8 mouse cellular contexts compared by ENCODE assay signal in the genomic region with DNA sequence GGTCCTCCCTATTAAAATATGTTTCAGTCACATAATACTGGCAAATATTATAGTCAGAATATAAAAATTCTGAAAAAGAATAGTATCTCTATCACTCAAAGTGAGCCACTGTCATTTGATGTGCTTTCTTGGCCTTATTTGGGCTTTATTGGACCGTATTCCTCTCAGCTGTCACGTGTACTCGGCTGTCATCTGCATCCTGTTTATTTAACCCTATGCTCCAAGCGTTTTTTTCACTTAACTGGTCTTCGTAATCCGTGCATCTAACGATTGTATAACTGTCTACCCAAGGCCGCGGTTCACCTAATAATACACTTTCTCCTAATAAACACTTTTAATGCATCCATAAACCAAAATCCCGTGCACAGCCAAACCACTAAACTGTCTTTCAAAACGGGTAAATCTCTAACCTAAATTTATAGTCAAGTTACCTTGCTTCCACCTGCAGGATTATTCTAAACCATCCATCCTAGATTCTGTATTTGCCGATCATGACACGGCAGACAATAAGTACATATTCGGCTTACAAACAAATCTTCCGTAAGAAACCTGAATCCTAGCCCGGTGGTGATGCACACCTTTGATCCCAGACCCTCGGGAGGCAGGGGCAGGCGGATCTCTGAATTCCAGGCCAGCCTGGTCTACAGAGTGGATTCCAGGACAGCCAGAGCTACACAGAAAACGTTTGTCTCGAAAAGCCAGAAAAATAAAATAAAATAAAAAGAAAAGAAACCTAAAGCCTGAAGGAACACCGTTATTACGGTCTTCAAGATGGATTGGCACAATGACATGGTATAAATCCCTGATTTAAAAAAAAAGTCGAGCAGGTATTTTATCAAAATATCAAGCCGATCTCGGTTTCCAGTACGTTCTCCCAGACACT. TPM values are rescaled to one million over a fixed set of nuclear protein-coding genes. Genes with fewer than 3 reads are reported as not detected.
DNase-seq lines count a peak whose midpoint lies in the region; ATAC-seq and TF ChIP-seq lines count a peak whose summit lies in the region.

No protein-coding gene starts in this region.

- no peak for TF ChIP-seq EP300 in heart, adult 2 months (IDR thresholded peaks at IDR 0.05; ENCODE audit: insufficient read depth, low read depth, low read length)

- peaks cover 13% of the 10 kb centered on the region for H3K36me3 ChIP-seq in heart, adult 2 months (ENCODE audit: control insufficient read depth, insufficient read depth, low read length)
- 0 out of 2 replicates have a peak, but pooled peaks cover 16% of the 10 kb centered on the region for H3K36me3 ChIP-seq in hindbrain, embryonic 14.5 days (replicated peaks; ENCODE audit: control insufficient read depth, insufficient read depth)
- H3K36me3 ChIP-seq in lung, embryonic 14.5 days (ENCODE audit: insufficient read depth) = peaks cover 16% of the 10 kb centered on the region; the same call in 1 of the 2 replicates
- H3K36me3 ChIP-seq in stomach, embryonic 14.5 days (ENCODE audit: control insufficient read depth, insufficient read depth, low read length) = peaks cover 7% of the 10 kb centered on the region

- DNase-seq in heart, adult 2 months = no peak
- no peak for DNase-seq in heart, postnatal 25 days (ENCODE audit: low spot score)
- DNase-seq in hindbrain, embryonic 14.5 days (ENCODE audit: low spot score) = no peak
- DNase-seq in lung, embryonic 14.5 days = peak; percentile 72
- DNase-seq in gastrocnemius, adult 8-10 months (ENCODE audit: low spot score in 2 of 2) = no peak
- no peak for DNase-seq in ovary, postnatal 36 days (ENCODE audit: low spot score)

- no peaks in the 10 kb centered on the region for H3K4me1 ChIP-seq in heart, adult 2 months (ENCODE audit: control insufficient read depth, insufficient read depth, low read length)
- peaks cover 2% of the 10 kb centered on the region; the same call in 1 of the 2 replicates for H3K4me1 ChIP-seq in cortical plate, adult 2 months (ENCODE audit: control insufficient read depth, insufficient read depth, low read length)
- peaks cover 17% of the 10 kb centered on the region; the same call in 1 of the 2 replicates for H3K4me1 ChIP-seq in hindbrain, embryonic 14.5 days (replicated peaks; ENCODE audit: control insufficient read depth, insufficient read depth, low read length)
- peaks cover 4% of the 10 kb centered on the region; the same call in 1 of the 2 replicates for H3K4me1 ChIP-seq in lung, embryonic 14.5 days (ENCODE audit: insufficient read depth)
- 0 out of 2 replicates have a peak, but pooled peaks cover 5% of the 10 kb centered on the region for H3K4me1 ChIP-seq in stomach, embryonic 14.5 days (ENCODE audit: control insufficient read depth, insufficient read depth, low read length)

- no peak for TF ChIP-seq POLR2A in heart, adult 2 months (IDR thresholded peaks at IDR 0.05; ENCODE audit: insufficient read depth, low read depth, low read length)
- TF ChIP-seq POLR2A in cortical plate, adult 2 months (IDR thresholded peaks at IDR 0.05; ENCODE audit: extremely low read depth, insufficient read depth, low read length) = no peak

- H3K9ac ChIP-seq in heart, adult 2 months (ENCODE audit: low read depth, low read length) = peak overlapping the region; percentile 93
- peak overlapping the region; percentile 94 for H3K9ac ChIP-seq in hindbrain, embryonic 14.5 days
- H3K9ac ChIP-seq in lung, embryonic 14.5 days = peak overlapping the region; percentile 92
- peak overlapping the region; percentile 87 for H3K9ac ChIP-seq in stomach, embryonic 14.5 days (replicated peaks; ENCODE audit: low read depth, low read length)

- H3K4me2 ChIP-seq in hindbrain, embryonic 14.5 days (replicated peaks) = peak overlapping the region; percentile 80
- H3K4me2 ChIP-seq in lung, embryonic 14.5 days = peak overlapping the region; percentile 84
- H3K4me2 ChIP-seq in stomach, embryonic 14.5 days (replicated peaks; ENCODE audit: low read depth, low read length) = peak overlapping the region; percentile 76

- TF ChIP-seq CTCF in heart, adult 2 months (IDR thresholded peaks at IDR 0.05) = no peak
- TF ChIP-seq CTCF in cortical plate, adult 2 months (IDR thresholded peaks at IDR 0.05; ENCODE audit: extremely low read depth, insufficient read depth, low read length) = no peak
- TF ChIP-seq CTCF in lung, embryonic 14.5 days (IDR thresholded peaks at IDR 0.05; ENCODE audit: low read depth) = no peak

- 19% methylated on average over 26 of the region's 26 CpGs for WGBS in heart, adult 2 months
- WGBS in hindbrain, embryonic 14.5 days = 46% methylated on average over 26 of the region's 26 CpGs
- 22% methylated on average over 26 of the region's 26 CpGs for WGBS in lung, embryonic 14.5 days
- 27% methylated on average over 26 of the region's 26 CpGs for WGBS in stomach, embryonic 14.5 days

- peak overlapping the region; percentile 94 for H3K4me3 ChIP-seq in heart, adult 2 months
- peak overlapping the region; percentile 59 for H3K4me3 ChIP-seq in cortical plate, adult 2 months (ENCODE audit: insufficient read depth, low read length)
- peak overlapping the region; percentile 76 for H3K4me3 ChIP-seq in hindbrain, embryonic 14.5 days (replicated peaks; ENCODE audit: low read length)
- peak overlapping the region; percentile 75 for H3K4me3 ChIP-seq in lung, embryonic 14.5 days (ENCODE audit: low read depth, low read length)
- peak overlapping the region; percentile 83 for H3K4me3 ChIP-seq in stomach, embryonic 14.5 days (ENCODE audit: low read depth, low read length)

- intact Hi-C loops in heart, adult 2 months (cut with DNase I) = loop anchor here (1.0 kb wide), 1 partner anchor 29 kb away; no protein-coding TSS in a partner anchor
- intact Hi-C loops in heart, postnatal 25 days (cut with DNase I) = no loop called here

- no peaks in the 10 kb centered on the region for H3K9me3 ChIP-seq in hindbrain, embryonic 14.5 days (ENCODE audit: control insufficient read depth, low read length)
- no peaks in the 10 kb centered on the region for H3K9me3 ChIP-seq in lung, embryonic 14.5 days (ENCODE audit: low read depth, low read length)
- no peaks in the 10 kb centered on the region for H3K9me3 ChIP-seq in stomach, embryonic 14.5 days (ENCODE audit: control insufficient read depth, low read depth, low read length)

- no peaks in the 10 kb centered on the region for H3K27me3 ChIP-seq in heart, adult 2 months (ENCODE audit: control insufficient read depth, insufficient read depth, low read length)
- H3K27me3 ChIP-seq in hindbrain, embryonic 14.5 days (ENCODE audit: control insufficient read depth, insufficient read depth, low read length) = no peaks in the 10 kb centered on the region
- no peaks in the 10 kb centered on the region for H3K27me3 ChIP-seq in lung, embryonic 14.5 days (ENCODE audit: insufficient read depth, low read length)
- H3K27me3 ChIP-seq in stomach, embryonic 14.5 days (ENCODE audit: control insufficient read depth, insufficient read depth, low read length) = no peaks in the 10 kb centered on the region

- H3K79me2 ChIP-seq in heart, adult 2 months (replicated peaks; ENCODE audit: control insufficient read depth, insufficient read depth, low read length) = no peaks in the 10 kb centered on the region; the same call in 1 of the 2 replicates

- no peak for ATAC-seq in hindbrain, embryonic 14.5 days (ENCODE audit: low FRiP score)
- ATAC-seq in lung, embryonic 14.5 days (ENCODE audit: insufficient read depth) = no peak
- ATAC-seq in stomach, embryonic 14.5 days (ENCODE audit: insufficient number of reproducible peaks, insufficient read depth, low FRiP score, low read depth) = no peak

- H3K27ac ChIP-seq in heart, adult 2 months = peak overlapping the region; percentile 94
- H3K27ac ChIP-seq in cortical plate, adult 2 months (ENCODE audit: insufficient read depth, low read length) = peak overlapping the region; percentile 58; the same call in 1 of the 2 replicates
- H3K27ac ChIP-seq in hindbrain, embryonic 14.5 days = peak overlapping the region; percentile 98
- H3K27ac ChIP-seq in lung, embryonic 14.5 days (ENCODE audit: low read depth) = peak overlapping the region; percentile 95
- H3K27ac ChIP-seq in stomach, embryonic 14.5 days (ENCODE audit: low read length) = peak overlapping the region; percentile 98

RNA-seq across cellular contexts. Expression of gene Ate1, which starts 1.7 kb away (rescaled TPM):
- total RNA-seq in heart, adult 2 months (2021) = 10 to 100 TPM; 34.1 to 34.9 TPM
- 8.9 and 18.1 TPM in 2 replicates for polyA plus RNA-seq in heart, adult 2 months (2012; rRNA removed)
- total RNA-seq in heart, postnatal 25 days (2021) = 10 to 100 TPM; 32.2 to 32.3 TPM
- 22.6 and 26.1 TPM in 2 replicates for polyA plus RNA-seq in cortical plate, adult 2 months (2012; rRNA removed)
- polyA plus RNA-seq in hindbrain, embryonic 14.5 days (2014; fragmentation: Nextera tagmentation; extraction: Ambion mirVana) = 104 and 108 TPM in 2 replicates
- polyA plus RNA-seq in lung, embryonic 14.5 days (2014; fragmentation: Nextera tagmentation; extraction: Ambion mirVana) = 70.6 and 72.9 TPM in 2 replicates
- 69.9 and 72.8 TPM in 2 replicates for polyA plus RNA-seq in stomach, embryonic 14.5 days (2014; fragmentation: Nextera tagmentation; extraction: Ambion mirVana)
- total RNA-seq in gastrocnemius, adult 8-10 months (2022) = 10 to 100 TPM; 42.2 to 46.4 (median 44.6) TPM

RNA-seq across cellular contexts. Expression of gene Nsmce4a, which starts 54.5 kb away (rescaled TPM):
- total RNA-seq in heart, adult 2 months (2021) = 10 to 100 TPM; 38.6 to 46.0 TPM
- polyA plus RNA-seq in heart, adult 2 months (2012; rRNA removed) = 20.0 and 32.3 TPM in 2 replicates
- total RNA-seq in heart, postnatal 25 days (2021) = 10 to 100 TPM; 38.5 to 46.1 TPM
- polyA plus RNA-seq in cortical plate, adult 2 months (2012; rRNA removed) = 37.1 and 39.2 TPM in 2 replicates
- 96.7 and 99.6 TPM in 2 replicates for polyA plus RNA-seq in hindbrain, embryonic 14.5 days (2014; fragmentation: Nextera tagmentation; extraction: Ambion mirVana)
- polyA plus RNA-seq in lung, embryonic 14.5 days (2014; fragmentation: Nextera tagmentation; extraction: Ambion mirVana) = 185 and 192 TPM in 2 replicates
- 173 and 181 TPM in 2 replicates for polyA plus RNA-seq in stomach, embryonic 14.5 days (2014; fragmentation: Nextera tagmentation; extraction: Ambion mirVana)
- 10 to 100 TPM; 29.8 to 34.9 (median 31.1) TPM for total RNA-seq in gastrocnemius, adult 8-10 months (2022)

RNA-seq across cellular contexts. Expression of gene Tacc2, which starts 58.8 kb away (rescaled TPM):
- 100 to 1,000 TPM; 339 to 480 TPM for total RNA-seq in heart, adult 2 months (2021)
- 117 and 163 TPM in 2 replicates for polyA plus RNA-seq in heart, adult 2 months (2012; rRNA removed)
- 100 to 1,000 TPM; 364 to 380 TPM for total RNA-seq in heart, postnatal 25 days (2021)
- 44.6 and 49.4 TPM in 2 replicates for polyA plus RNA-seq in cortical plate, adult 2 months (2012; rRNA removed)
- 58.9 and 61.6 TPM in 2 replicates for polyA plus RNA-seq in hindbrain, embryonic 14.5 days (2014; fragmentation: Nextera tagmentation; extraction: Ambion mirVana)
- 32.6 and 33.8 TPM in 2 replicates for polyA plus RNA-seq in lung, embryonic 14.5 days (2014; fragmentation: Nextera tagmentation; extraction: Ambion mirVana)
- 35.2 TPM in 2 replicates for polyA plus RNA-seq in stomach, embryonic 14.5 days (2014; fragmentation: Nextera tagmentation; extraction: Ambion mirVana)
- total RNA-seq in gastrocnemius, adult 8-10 months (2022) = 100 to 1,000 TPM; 458 to 672 (median 534) TPM
